Mouse (Mus musculus) cerebellum, postnatal 25 days (tissue): ENCODE measurements around the gene Neb.

Experiments used
- DNase-seq, 2 experiments: peaks; one replicate each; pipeline ENCODE4 v3.0.0; 2021; ENCODE audit warnings: mixed read lengths in 2 of 2

Gene Neb

GRCm38 (mm10) chr2:52378448-52378804 lies at the start of gene Neb:
Gene Neb (minus strand): TSS chr2:52378474.
- no peak for DNase-seq

- no peak for DNase-seq
These were observed 49.1 kb upstream of the Neb start for GRCm38 (mm10) chr2:52427383-52427782.

- no peak for DNase-seq
These were observed 47.8 kb upstream of the Neb start for GRCm38 (mm10) chr2:52426041-52426440.

GRCm38 (mm10) chr2:52425523-52425795 lies 47.2 kb upstream of the Neb start:
- DNase-seq: peak in 1 of 2 experiments; percentile 41

DNA sequence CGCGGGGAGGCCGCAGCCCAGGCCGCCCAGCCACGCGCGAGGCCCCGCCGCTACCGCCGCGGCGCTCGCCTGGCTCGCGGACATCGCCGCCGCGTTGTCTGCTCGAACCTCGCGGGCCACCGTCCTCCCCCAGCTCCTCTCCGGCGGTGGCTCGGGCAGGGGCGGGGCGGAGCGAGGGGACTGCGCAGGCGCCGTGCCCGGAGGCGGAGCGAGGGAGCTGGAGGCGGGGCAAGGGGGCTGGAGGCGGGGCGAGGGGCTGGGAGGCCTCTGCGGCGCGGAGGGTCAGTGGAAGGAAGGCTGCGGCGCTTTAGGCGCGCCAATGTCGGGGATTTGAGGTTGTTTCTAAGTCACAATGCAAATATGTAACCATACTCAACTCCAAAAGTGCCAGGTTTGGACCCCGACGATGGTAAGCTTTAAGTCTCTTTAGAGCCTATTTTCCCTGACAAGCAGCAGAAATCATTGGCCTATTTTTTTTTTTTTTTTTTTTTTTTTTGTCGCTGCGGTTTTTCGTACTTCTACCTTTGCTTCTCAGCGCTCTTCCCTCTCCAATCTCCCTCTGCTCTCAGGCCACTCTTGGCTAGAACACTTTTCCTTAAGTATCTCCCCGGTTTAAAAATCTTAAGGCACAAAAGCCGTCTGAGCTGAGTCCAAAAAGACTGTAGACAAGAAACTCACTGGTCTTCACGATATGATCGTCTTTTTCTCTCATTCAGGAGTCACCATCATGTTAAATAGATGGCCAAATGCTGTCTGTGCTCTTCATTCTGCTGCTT lies 46.7 kb upstream of the Neb start, which contains the start of gene Arl5a:
Gene Arl5a (minus strand): TSS at position 155 of the 776 bp plus-strand sequence.
- DNase-seq: peak; percentile 99 to 100

DNA sequence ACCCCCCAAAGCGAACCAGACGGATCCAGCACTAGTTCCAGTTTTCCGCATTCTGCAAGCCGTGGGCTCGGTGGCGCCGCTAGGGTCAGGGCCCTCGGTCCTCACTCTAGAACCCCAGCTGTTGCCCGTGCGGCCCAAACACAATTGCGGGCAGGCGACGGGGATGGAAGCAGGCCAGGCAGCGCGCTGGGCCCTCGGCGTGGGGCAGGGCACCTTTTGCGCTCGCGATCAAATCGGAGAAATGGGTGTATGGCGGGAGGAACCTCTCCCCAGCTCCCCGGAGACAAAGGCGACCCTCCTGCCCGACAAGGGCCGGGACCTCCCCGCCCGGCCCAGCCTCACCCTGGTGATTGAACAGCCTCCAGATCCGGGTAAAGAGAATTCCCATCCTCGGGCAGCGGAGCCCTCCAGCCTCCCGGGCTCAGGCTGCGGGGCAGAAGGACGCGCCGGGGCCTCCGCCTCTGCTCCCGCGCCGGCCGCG lies 46.0 kb upstream of the Neb start:
- peak in 1 of 2 experiments; percentile 79 for DNase-seq

GRCm38 (mm10) chr2:52423611-52424247 lies 45.5 kb upstream of the Neb start:
- no peak for DNase-seq

GRCm38 (mm10) chr2:52422871-52423610 lies 44.8 kb upstream of the Neb start:
- no peak for DNase-seq

DNA sequence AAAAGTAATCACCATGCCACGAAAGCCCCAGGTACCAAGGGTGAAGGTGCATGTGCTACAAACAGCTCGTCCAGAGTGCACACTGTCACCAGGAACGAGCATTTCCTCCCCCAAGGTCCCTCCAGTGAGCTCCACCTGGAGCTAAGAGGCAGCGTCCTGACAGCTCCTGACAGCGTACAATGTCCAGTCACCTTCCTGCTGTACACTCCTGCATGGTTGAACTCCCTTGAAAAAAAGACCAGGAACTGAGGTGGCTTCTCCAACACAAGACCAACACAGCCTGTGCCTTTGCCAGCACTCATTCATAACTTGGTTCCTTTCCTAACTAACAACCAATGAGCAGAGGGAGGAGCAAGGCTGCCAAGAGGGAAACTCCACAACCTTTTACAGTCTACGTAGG lies 42.9 kb upstream of the Neb start:
- DNase-seq: peak in 1 of 2 experiments; percentile 34

- DNase-seq: no peak
These were observed 41.9 kb upstream of the Neb start for GRCm38 (mm10) chr2:52420001-52420710.

DNA sequence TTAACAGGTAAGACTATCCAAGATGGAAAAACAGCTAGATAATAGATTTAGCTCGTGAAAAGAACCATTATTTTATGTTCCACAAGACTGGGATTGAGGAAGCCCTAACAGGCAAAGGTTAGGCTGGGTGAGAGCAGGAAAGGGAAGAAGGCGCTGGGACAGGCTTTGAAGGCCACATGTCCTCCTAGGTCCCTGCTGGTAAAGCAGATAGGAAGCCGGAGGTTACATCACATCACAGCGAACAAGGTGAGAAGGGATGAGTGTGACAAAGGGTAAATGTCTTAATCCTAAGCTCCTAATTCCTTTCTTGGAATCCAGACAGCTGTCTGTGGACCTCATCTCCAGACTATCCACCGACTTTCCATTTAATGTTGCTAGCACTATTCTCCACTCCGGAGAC lies 41.0 kb upstream of the Neb start:
- DNase-seq: peak in 1 of 2 experiments; percentile 39

GRCm38 (mm10) chr2:52412524-52413037 lies 34.3 kb upstream of the Neb start:
- no peak for DNase-seq

- no peak for DNase-seq
These were observed 28.2 kb upstream of the Neb start for GRCm38 (mm10) chr2:52406480-52406879.

- no peak for DNase-seq
These were observed 27.0 kb upstream of the Neb start for GRCm38 (mm10) chr2:52405238-52405637.

GRCm38 (mm10) chr2:52394529-52394928 lies 16.3 kb upstream of the Neb start:
- no peak for DNase-seq

GRCm38 (mm10) chr2:52390415-52390975 lies 12.2 kb upstream of the Neb start:
- no peak for DNase-seq

GRCm38 (mm10) chr2:52389975-52390374 lies 11.7 kb upstream of the Neb start:
- DNase-seq: no peak

- no peak for DNase-seq
These were observed 8.2 kb upstream of the Neb start for GRCm38 (mm10) chr2:52386451-52386850.

- DNase-seq: no peak
These were observed 7.8 kb upstream of the Neb start for GRCm38 (mm10) chr2:52386037-52386436.

- no peak for DNase-seq
These were observed 581 bp upstream of the Neb start for GRCm38 (mm10) chr2:52378848-52379261.

DNA sequence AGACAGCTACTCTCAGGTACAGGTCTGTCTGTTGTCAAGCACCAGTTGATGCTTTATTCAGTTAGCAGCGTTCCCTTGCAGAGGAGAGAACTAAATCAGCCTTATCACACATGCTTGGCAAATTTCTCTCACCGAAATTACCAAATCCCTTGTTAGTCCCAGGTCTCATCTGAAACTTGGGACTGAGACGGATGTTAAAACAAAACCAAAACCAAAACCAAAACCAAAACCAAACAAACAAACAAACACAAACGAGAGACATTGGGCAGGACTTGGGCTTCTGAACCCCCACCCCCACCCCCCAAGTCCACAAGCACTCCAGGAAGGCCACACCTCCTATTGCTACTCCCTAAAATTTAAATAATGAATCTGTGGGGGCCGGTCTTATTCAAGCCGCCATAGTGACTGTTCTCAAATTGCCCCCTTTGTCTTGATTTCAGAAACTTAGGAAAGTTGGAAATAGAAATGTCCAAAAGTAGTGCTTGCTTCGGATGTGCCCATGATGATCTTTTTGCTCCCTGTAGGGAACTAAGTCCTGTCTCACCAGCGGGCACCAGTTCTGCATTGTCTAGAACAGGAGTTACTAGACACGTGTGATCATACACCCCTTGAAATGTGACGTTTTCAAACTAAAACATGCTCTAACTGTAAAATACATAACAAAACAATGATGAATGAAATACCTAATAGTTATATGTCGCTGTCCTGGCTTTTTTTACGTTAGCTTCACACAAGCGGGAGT lies 397 bp downstream of the Neb start:
- no peak for DNase-seq

- DNase-seq: no peak
These were observed 3.6 kb downstream of the Neb start for GRCm38 (mm10) chr2:52374706-52375105.
